Mouse (Mus musculus) retina, postnatal 1 day (tissue): ENCODE measurements at regions not wholly inside any gene's neighbourhood (a gene's known extent, or its start where the extent isn't known, plus 50 kb on each side); places are given as distances from the start of the nearest gene placed in this dataset.
A peak's percentile ranks its signal among the peaks of the same experiment; 100 is the strongest.

ENCODE experiments used
- DNase-seq: peaks from one replicate; pipeline ENCODE4 v3.0.0-alpha.2; 2012

DNA sequence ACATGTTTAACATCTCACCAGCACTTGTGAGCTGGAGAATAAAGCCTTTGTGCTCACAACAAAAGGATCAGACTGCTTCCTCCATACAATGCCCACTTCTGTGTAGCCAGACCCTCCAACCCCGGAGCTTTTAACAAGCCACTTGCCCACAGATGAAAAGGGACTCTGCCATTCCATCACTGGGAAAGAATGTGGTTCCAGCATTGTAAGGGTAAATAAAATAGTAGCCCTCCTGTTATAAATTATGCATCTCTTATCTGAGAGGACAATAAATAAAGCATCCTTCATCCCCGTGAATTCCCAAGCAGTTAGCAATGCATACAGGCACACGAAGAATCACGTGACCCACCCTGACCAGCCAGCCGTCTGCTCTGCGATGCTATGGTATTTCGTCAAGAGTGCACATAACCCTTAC, 247.7 kb upstream of the Id4 start:
- peak; percentile 92 for DNase-seq

DNA sequence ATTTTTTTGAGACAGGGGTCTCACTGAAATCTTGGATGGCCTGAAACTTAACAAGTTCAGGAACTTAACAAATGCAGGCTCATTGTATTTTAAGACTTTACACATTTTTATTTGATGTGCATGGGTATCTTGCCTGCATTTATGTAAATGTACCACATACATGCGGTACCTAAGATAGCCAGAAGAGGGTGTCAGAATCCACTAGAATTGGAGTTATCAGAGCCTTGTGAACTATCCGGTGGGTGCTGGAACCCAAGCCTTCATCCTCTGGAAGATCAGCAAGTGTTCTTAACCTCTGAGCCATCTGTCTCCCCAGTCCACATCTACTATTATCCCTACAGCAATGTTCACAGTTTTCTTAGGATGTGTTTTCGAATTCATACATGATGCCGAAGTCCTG, 245.7 kb upstream of the Id4 start:
- no peak for DNase-seq

DNA sequence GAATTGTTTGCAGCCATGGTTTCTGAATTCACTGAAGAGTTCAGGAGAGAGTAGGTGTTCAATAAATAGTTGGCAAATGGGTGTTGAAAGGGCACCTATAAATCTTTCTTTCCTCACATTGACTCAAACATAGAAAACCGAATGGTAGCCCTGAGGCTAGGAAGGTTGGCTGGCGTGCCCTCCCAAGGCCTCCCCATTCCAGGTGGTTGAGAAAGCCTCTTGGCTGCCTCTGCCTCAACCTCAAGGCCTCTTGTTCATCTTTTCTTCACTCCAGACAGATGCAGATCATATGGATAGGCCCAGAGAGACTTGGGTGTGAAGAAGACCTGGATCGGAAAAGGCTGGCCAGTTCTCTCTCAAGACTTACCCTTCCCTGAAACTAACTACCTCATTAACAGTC, 245.0 kb upstream of the Id4 start:
- DNase-seq: no peak

DNA sequence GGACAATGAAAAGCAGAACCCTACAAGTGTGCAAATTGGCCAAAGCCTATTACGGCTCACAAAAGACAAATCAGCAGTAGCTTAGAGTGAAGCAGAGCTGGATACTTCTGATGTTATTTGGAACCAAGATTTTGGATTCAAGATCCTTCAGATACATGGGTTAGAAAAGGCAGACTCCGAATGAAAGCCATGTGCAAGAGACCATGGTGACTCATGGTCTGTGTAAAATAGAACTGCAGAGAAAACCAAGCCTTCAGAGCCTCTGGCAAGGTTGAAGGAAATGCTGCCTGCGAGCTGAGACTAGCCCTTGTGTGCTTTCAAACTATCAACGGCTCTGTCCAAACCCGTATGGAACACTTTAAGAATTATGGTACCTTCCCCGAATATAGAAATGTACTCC, 244.4 kb upstream of the Id4 start:
- DNase-seq: no peak

DNA sequence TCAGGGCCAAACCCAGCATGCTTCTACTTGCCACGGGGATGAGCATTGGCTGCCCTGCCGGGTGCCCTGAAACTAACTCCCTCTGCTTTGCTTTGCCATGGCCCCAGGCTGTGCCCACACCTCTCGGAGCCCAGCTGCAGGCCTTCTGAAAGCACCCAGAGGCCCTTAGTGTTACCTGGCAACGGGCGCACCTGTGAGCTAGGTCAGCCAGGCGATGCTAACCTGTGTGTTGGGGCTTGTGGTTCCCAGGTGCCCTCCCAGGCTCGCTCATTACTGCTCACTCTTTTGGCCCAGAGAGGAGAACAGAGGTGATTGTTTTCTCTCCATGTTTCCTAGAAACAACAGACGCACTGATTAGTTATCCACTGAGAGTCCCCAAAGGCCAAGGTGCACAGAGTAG, 243.4 kb upstream of the Id4 start:
- no peak for DNase-seq

DNA sequence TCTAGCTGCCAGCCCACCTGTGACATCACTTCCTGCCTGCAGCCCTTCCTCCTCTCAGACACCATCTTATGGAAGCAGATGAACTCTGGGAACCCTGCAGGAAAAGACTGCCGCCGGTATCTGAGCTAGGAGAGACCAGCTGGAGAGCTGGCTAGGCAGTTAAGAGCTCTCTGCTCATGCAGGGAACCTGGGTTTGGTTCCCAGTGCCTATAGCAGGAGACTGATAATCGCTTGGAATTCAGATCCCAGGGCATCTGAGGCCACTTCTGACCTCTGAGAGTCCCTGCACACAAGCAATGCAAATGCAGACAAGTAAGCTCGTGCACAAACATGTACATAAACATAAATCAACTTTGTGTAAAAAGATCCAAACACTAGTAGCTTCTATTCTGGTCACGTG, 242.4 kb upstream of the Id4 start:
- DNase-seq: no peak

DNA sequence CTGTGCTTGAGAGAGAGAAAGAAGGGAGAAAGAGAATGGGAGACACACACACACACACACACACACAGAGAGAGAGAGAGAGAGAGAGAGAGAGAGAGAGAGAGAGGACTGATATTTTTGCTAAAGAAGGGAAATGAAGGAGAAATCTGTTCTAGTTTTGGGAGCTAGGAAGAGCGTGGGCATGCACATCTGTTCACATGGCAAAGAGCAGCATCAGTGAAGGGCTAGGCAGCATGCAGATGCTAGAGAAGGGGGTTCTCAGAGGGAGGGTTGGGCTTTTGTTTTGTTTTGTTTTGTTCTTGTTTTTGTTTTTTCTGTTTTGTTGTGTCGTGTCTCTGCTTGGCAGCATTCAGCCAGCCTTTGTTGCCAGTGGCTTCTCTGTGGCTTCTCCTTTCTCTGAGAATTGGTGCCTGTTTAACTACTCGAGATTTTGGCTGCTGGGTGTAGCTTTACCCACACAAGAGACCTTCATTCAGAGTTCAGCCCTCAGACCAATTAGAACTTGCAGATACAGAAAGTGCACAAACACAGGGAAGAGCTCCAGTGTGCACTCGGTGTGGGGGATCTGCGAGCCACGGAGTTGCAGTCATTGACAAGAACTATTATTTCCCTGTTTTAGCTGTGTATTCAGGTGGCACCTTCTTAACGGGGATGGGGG, 237.9 kb upstream of the Id4 start:
- DNase-seq: no peak

DNA sequence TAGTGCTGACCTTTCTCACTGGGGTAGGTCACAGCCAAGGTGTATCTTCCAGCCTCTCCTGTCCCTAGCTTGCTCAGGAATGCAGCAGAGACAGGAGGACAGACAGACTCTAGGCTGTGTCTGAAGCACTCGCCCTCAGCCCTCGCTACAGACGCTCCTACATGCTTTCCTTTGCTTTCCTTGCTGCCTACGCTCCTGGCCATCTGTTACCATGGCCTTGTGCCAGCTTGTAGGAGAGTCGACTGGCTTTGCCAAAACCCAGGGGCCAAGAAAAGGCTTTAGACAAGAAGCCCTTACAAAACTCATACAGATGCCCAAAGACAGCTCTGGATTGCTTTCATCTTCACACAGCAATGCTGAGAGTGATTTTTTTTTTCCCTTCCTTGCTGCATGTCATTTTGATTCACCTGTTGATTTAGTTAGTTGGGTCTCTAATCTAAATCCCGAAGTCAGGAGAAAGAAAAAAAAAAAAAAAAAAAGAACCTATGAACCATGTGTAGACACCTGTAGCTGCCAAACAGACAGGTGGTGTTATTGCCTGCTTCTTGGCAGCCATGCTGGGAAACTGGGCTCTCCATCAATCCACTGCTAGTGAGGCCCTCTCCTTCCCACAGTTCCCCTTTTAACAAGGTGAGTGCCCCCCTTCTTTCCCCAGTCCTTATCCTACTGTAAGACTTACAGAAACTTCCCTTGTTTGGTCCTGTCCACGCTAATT, 233.1 kb upstream of the Id4 start:
- peak; percentile 71 for DNase-seq

DNA sequence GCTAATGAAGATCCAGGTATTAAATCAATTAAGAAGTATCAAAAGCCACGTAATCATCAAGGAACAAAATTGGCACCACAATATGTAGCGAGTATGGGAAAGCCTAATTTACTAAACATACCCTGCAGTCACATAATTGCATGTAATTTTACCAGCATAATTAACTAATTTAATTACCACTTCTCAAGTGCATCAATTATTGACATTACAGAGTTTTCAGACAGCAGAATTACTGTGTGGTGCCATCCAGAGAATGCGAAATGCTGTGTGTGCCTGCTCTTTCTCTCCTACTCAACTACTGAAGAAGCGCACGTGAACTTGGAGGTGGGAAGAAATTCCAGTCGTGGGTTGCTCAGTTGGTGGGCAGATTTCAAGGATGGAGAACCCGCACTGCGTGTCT, 229.5 kb upstream of the Id4 start:
- no peak for DNase-seq

DNA sequence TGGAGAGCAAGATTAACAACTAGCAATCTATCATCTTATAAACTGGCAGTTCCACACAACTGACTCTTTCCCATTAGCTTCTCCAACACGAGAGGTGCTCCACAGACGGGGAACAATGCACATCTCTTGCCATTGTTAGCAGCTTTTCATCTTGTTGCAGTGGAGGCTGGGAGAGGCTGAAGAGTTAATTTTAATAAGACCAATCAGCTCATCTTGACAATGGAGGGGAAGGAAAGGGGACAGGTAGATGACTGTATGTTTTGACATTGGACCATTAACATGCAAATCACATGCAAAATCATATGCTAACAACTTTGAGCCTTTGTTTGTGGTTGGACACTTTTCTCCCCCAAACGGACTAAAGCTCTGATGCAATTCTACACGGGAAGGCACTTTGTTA, 218.9 kb upstream of the Id4 start:
- DNase-seq: no peak

DNA sequence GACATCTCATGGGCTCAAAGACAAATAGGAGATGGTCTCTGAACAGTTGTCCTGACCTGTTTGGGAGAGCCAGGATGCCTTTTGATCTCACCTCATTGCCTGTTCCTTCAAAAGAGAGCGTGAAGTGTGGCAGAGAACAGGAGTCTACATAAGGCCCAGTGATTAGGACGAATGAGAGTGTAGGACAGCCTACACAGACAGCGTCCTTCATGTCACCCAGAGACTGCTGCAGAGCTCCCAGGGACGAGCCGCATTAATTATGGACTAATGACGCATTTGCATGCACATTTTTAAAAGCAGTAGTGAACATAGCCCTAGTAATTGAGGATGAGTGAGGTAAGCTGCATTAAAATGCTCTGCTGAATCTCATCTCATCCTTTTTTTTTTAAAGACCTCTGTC, 218.5 kb upstream of the Id4 start:
- no peak for DNase-seq

DNA sequence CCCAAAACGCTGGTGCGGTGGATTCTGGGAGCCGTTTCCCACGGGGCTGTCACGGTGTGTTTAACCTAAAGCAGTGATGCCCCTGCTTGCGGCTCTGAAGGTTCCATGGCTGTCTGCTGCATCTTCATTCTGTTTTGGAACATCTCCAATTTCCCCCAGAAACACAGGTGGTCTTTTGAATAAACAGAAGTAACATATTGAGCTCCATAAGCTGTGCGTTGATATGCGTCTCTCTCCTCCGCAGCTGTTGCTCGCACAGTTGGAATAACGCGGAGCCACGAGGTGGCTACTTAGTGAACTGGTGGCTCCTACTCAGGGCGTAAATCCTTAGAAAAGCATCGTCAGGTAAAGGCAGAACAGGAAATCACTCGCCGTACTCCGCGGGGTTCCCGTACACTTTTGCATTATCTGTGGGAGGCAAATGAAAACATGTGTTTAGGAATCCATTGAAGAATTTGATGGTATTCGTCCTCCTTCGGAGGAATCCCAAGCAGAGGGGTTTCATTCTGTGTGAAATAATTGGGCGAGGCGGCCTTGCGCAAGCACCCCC, 214.8 kb upstream of the Id4 start:
- no peak for DNase-seq

DNA sequence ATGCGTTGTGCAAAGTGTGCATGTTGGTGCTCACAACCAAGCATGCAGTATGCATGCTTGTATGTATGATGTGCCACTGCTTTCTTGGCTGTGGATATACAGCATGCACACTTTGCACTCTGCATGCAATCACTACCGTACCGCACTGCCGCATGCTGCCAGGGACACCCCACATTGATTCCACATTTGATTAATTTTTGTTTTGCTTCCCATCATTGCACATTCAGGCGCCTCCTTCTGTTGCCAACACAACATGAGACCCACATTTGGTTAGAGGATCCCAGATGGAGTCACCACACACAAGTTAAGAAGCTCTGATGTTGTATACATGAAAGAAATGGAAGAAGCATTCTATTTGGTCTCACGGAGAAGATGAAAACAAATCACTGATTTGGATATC, 211.2 kb upstream of the Id4 start:
- DNase-seq: no peak

DNA sequence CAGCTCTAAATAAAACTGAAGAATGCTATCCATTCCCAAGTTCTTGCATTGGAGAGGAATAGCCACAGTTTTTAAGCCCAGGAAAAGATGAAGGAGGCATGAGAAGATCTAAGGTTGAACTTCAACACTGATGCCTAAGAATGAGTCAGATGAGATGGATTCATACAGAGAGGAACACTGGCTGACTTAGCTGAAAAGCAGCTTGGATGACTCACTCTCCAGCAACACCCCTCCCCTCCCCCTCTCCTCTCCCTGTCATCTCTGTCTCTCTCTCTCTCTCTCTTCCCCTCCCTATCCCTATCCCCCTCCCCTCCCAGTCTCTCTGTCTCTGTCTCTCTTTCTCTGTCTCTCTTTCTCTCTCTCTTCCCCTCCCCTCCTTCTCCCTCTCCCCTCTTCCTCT, 186.4 kb upstream of the Id4 start:
- DNase-seq: no peak

DNA sequence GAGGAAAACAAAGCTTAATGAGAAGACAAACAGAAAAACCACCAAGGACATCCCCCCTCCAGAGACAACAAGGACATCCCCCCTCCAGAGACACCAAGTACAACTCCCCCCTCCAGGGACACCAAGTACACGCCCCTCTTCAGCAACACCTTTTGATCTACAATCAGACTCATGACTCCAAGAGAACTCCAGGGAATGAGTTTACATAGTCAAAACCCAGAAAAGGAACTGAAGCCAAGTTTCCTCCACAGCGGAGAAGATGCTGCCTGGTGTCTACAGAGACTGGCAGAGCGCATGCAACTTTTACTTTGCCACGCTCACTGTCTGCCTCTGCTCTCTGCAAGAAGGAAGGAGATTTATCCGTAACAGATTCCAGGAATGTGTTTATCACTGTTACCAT, 185.7 kb upstream of the Id4 start:
- DNase-seq: no peak

DNA sequence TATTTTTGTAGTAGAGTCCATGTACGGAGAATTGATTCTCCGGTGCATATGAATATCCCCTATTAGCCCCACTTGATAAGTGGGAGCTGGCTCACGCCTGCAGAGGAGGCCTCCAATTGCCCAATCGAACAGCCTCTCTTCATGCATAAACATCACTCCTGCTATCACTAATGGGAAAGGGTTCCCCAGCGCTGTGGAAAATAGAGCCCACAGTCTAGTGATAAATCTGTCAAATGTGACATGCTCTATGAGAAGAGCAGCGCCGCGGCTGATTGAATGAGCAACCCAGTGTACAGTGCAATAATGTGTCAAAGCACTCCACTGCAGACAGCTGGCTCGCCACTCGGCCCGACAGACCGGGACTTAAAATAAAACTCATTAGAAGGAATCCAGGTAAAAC, 182.8 kb upstream of the Id4 start:
- peak; percentile 30 for DNase-seq

DNA sequence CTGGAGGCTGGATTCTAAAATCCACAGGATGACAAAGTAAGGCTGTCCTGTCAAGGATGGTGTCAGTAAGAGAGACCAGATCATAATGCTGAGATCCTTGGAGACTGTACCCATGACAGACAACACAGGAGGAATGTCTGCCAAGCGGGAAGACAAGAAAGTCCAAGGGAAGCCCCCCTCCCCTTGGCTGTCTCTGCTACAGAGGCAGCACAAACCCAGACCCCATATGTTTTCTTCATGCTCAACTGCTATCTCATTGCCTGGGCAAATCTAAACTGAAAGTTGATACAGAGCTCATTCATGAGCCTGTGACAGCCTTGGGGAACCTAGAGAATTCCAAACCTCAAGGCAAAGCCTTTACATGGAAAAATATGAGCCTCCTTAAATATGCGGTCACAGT, 177.7 kb upstream of the Id4 start:
- no peak for DNase-seq

DNA sequence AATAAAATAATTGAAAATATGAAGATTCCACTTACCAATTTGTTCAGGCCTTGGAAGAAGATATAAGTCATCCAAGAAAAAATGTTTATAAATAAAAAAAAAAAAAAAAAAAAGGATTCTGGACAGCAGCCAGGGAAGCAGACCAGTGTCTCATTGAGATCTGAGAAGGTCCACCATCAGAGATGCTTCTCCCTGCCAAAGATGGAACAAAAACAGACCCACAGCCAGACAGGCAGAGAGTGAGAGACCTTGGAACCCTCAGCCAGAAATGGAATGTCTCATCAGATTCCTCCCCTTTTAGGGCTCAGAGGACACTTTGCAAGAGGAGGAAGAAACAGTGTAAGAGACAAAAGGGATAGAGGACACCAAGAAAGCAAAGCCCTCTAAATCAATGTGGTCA, 177.2 kb upstream of the Id4 start:
- DNase-seq: no peak

DNA sequence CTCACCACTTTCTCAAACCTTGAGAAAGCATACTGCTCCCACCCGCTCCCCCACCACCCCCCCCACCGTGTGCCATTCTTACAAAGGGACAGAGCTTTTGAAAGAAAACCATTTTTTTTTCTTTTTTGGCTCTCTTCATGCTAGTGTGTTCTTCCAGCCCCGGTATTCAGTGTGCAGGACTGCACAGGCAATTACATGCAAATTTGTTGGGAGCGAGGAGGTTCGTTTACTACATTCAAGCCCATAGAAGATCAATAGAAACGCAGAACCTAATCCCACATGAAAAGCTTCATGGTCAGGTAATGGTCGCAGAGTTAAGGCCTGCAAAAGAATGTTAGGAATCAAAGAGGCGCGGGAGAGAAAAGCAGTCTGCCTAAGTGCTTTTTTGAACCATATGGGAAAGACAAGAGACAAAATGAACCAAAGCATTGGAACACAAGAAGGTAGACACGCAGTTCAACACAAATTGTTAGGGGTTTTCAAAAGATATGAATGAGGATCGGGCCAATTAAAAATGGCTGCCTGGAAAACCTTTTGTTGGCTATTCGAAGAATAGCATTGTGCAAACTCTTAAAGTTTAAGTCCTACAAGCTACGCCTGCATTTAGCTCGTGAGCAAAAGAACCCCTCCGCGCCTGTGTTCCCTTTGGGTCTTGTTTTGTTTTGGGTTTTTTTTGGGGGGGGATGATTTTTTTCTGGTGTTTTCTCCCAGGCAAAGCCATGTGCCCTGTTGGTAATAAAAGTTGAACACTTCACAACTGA, 166.6 kb upstream of the Id4 start:
- no peak for DNase-seq

DNA sequence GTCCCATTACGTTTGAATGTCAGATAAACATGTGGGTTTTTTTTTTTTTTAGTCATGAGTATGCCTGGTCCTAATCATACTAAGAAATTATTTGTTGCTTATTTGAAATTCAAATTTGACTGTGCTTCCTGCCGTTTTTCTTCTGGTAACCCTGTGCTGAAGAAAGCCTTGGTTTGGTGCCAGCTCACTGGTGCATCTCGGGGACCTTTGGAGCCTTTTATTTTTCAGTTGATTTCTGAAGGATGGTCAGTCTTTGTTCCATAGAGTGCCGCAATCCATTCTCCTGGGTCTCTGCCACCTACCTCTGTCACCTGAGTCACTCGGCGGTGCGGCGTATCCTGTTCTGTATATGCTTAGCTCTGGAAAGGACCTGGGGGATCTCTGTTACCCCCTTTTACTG, 158.9 kb upstream of the Id4 start:
- DNase-seq: no peak

DNA sequence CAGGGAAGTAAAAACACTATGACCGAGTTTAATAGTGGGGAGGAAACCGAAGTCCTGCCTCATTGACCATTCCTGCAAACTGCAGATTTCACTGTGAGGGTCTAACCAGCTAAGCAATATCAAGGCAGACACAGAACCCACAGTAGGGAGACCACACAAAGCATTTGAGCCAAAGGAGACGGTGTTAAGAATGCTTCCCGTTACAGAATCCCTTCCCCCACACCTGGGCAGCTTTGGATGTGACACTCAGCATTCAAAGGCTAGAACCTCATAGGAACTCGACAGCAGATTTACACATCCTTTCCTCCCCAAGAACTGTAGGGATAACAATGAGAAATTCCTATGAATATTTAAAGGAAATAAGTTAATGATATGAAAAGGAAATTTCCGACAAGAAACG, 158.5 kb upstream of the Id4 start:
- DNase-seq: no peak

DNA sequence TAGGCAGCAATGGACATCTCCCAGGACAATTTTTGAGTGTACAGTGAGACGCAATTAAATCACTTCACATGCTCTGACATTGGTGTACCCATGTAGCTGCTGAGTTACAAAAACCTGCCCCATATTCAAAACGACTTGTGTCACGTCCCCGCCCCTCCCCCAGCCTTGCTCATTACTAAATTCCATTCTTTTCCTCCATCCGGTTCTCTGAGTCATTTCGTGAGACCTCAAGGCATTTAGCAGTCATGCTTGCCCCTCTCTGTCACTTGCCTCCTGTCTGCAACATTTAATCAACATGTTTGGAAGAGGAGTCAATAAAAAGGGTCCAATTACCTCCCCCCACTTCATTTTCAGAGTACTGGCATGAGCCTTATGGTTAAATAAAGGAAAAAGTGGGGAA, 156.3 kb upstream of the Id4 start:
- no peak for DNase-seq

DNA sequence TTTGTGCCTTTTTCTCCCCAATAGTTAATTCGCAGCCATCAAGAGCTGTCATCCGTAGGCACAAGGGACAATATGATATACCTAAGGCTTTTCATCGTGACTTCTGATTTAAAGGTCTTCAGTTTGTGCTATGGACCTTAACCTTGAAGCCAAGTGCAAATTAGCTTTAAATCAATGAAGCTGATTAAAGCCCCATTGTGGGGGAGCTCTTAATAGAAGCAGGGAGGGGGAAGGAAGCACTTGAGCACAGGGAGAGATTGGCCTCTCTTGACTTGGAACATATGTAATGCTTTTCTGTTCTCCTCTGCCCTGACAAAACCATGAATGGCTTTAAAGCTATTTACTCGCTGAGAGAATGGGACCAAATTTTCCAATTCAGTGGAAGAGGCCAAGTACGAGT, 154.1 kb upstream of the Id4 start:
- no peak for DNase-seq

DNA sequence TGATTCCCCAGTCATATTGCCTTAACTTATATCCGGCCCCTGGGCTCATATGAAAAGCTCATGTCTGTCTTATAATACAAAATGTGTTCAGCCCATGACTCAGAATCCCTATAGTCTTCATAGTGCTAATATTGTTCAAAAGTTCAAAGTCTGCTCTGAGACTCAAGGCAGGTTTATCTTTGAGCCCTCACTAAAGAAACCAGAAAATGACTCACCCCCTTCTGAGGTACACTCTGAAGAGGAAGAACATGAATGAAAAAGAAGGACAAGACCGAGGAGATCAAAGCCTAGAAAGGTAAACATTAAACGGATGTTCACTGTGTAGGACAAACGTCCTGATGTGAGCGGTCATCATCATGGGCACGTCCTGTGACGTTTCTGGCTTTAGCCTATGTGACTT, 145.1 kb upstream of the Id4 start:
- DNase-seq: no peak
